Mouse (Mus musculus) neural tube, embryonic 15.5 days (tissue): ENCODE results near the gene Dnah14. TPM values are rescaled to one million over a fixed set of nuclear protein-coding genes. Genes with fewer than 3 reads are reported as not detected.

ENCODE experiments used
- ATAC-seq: fragments of 200-750 bp; cut with Nextera tagmentation; 2 replicates; pipeline ENCODE4 v1.8.0; 2017; ENCODE audit warnings: mild to moderate bottlenecking, moderate TSS enrichment, moderate library complexity; ENCODE audit not compliant: low FRiP score
- H3K27ac ChIP-seq: fragments of 300-500 bp; sonication (generic); replicated peaks from 2 replicates; pipeline ENCODE4 v1.5.1; 2015; ENCODE audit warnings: mild to moderate bottlenecking, inconsistent platforms
- H3K27me3 ChIP-seq: fragments of 300-500 bp; sonication (generic); replicated peaks from 2 replicates; pipeline ENCODE4 v1.6.1; 2015; ENCODE audit warnings: inconsistent platforms
- H3K36me3 ChIP-seq: fragments of 300-500 bp; sonication (generic); 2 replicates; pipeline ENCODE4 v1.6.1; 2015; ENCODE audit warnings: inconsistent platforms
- H3K4me1 ChIP-seq: fragments of 300-500 bp; sonication (generic); 2 replicates; pipeline ENCODE4 v1.6.1; 2015; ENCODE audit warnings: inconsistent platforms
- H3K4me2 ChIP-seq: fragments of 300-500 bp; sonication (generic); 2 replicates; pipeline ENCODE4 v1.6.1; 2015; ENCODE audit warnings: inconsistent platforms, mild to moderate bottlenecking, moderate library complexity
- H3K4me3 ChIP-seq: fragments of 300-500 bp; sonication (generic); replicated peaks from 2 replicates; pipeline ENCODE4 v1.5.1; 2015; ENCODE audit warnings: mild to moderate bottlenecking, inconsistent platforms
- H3K9ac ChIP-seq: fragments of 300-500 bp; sonication (generic); replicated peaks from 2 replicates; pipeline ENCODE4 v1.6.1; 2015; ENCODE audit warnings: mild to moderate bottlenecking, inconsistent platforms
- H3K9me3 ChIP-seq: fragments of 300-500 bp; sonication (generic); replicated peaks from 2 replicates; pipeline ENCODE4 v1.6.1; 2016; ENCODE audit warnings: inconsistent platforms
- WGBS: fragments of 180-500 bp; shearing (Covaris S2); methylation state at CpG from one replicate; pipeline ENCODE4 v1.1.7; 2015; ENCODE audit warnings: mixed read lengths; 5-methylcytosine and 5-hydroxymethylcytosine counted together
- polyA plus RNA-seq: library from polyadenylated mRNA; unstranded; fragments of >200 nt; fragmentation: Nextera tagmentation; extraction: Ambion mirVana; gene quantifications from 2 replicates; pipeline ENCODE4 v1.2.1, GENCODE M21; 2015

The Dnah14 gene
- polyA plus RNA-seq, 1 experiment from 2014 or later = 0.29 TPM

GRCm38 (mm10) chr1:181844874-181845547 lies 268.7 kb downstream of the Dnah14 start:
- no peak for ATAC-seq
- WGBS = 72% methylated on average over 15 of the region's 15 CpGs
- no peak overlapping the region for H3K9ac ChIP-seq
- no peaks in the 10 kb centered on the region for H3K9me3 ChIP-seq
- H3K4me1 ChIP-seq = peaks cover 22% of the 10 kb centered on the region
- H3K36me3 ChIP-seq = no peaks in the 10 kb centered on the region
- H3K4me3 ChIP-seq = no peak overlapping the region
- no peak overlapping the region for H3K27ac ChIP-seq
- H3K27me3 ChIP-seq = no peaks in the 10 kb centered on the region
- H3K4me2 ChIP-seq = no peak overlapping the region

- Histone ChIP-seq H3K4me1 (peaks cover 15% of the 10 kb centered on the region), H3K4me2 (no peak overlapping the region), H3K36me3 (no peaks in the 10 kb centered on the region), H3K27ac (no peak overlapping the region), H3K9ac (no peak overlapping the region), H3K4me3 (no peak overlapping the region), H3K27me3 (no peaks in the 10 kb centered on the region), H3K9me3 (no peaks in the 10 kb centered on the region)
- WGBS = 93% methylated on average over 3 of the region's 3 CpGs
- no peak for ATAC-seq
These were observed 269.4 kb downstream of the Dnah14 start for GRCm38 (mm10) chr1:181845767-181846166.

GRCm38 (mm10) chr1:181847396-181847795 lies 271.0 kb downstream of the Dnah14 start:
- Histone ChIP-seq H3K36me3 (no peaks in the 10 kb centered on the region), H3K4me3 (no peak overlapping the region), H3K9ac (no peak overlapping the region), H3K4me2 (no peak overlapping the region), H3K27ac (no peak overlapping the region), H3K9me3 (no peaks in the 10 kb centered on the region), H3K4me1 (peaks cover 11% of the 10 kb centered on the region), H3K27me3 (no peaks in the 10 kb centered on the region)
- no peak for ATAC-seq
- whole genome bisulfite sequencing = 88% methylated on average over 3 of the region's 3 CpGs

- ATAC-seq = no peak
- Histone ChIP-seq H3K36me3 (no peaks in the 10 kb centered on the region), H3K9me3 (no peaks in the 10 kb centered on the region), H3K4me1 (peaks cover 9% of the 10 kb centered on the region), H3K27ac (no peak overlapping the region), H3K4me3 (no peak overlapping the region), H3K4me2 (no peak overlapping the region), H3K27me3 (no peaks in the 10 kb centered on the region), H3K9ac (no peak overlapping the region)
- WGBS = 95% methylated on average over 1 of the region's 1 CpGs
These were observed 271.9 kb downstream of the Dnah14 start for GRCm38 (mm10) chr1:181848210-181848609.

- no peak overlapping the region for H3K9ac ChIP-seq
- 64% methylated on average over 4 of the region's 4 CpGs for WGBS
- no peak overlapping the region for H3K27ac ChIP-seq
- no peak overlapping the region for H3K4me3 ChIP-seq
- H3K9me3 ChIP-seq = no peaks in the 10 kb centered on the region
- no peak for ATAC-seq
- H3K36me3 ChIP-seq = no peaks in the 10 kb centered on the region
- H3K4me1 ChIP-seq = peaks cover 11% of the 10 kb centered on the region
- no peak overlapping the region for H3K4me2 ChIP-seq
- H3K27me3 ChIP-seq = no peaks in the 10 kb centered on the region
These were observed 274.1 kb downstream of the Dnah14 start for GRCm38 (mm10) chr1:181850441-181850840.

- H3K27ac ChIP-seq = no peak overlapping the region
- H3K27me3 ChIP-seq = no peaks in the 10 kb centered on the region
- H3K4me2 ChIP-seq = no peak overlapping the region
- H3K4me3 ChIP-seq = no peak overlapping the region
- ATAC-seq = no peak
- H3K9me3 ChIP-seq = no peaks in the 10 kb centered on the region
- 86% methylated on average over 12 of the region's 12 CpGs for WGBS
- peaks cover 11% of the 10 kb centered on the region for H3K4me1 ChIP-seq
- H3K9ac ChIP-seq = no peak overlapping the region
- no peaks in the 10 kb centered on the region for H3K36me3 ChIP-seq
These were observed 275.4 kb downstream of the Dnah14 start for GRCm38 (mm10) chr1:181851521-181852310.

GRCm38 (mm10) chr1:181852466-181852865 lies 276.1 kb downstream of the Dnah14 start:
- Histone ChIP-seq H3K27me3 (no peaks in the 10 kb centered on the region), H3K36me3 (no peaks in the 10 kb centered on the region), H3K4me2 (peak overlapping the region; percentile 50; the same call in 1 of the 2 replicates), H3K4me1 (peaks cover 11% of the 10 kb centered on the region), H3K9ac (no peak overlapping the region), H3K9me3 (no peaks in the 10 kb centered on the region; the same call in 1 of the 2 replicates), H3K27ac (no peak overlapping the region), H3K4me3 (no peak overlapping the region)
- no peak for ATAC-seq
- 44% methylated on average over 13 of the region's 13 CpGs for WGBS

- H3K36me3 ChIP-seq = no peaks in the 10 kb centered on the region
- ATAC-seq = no peak
- peak overlapping the region; percentile 50 for H3K4me2 ChIP-seq
- no peaks in the 10 kb centered on the region for H3K27me3 ChIP-seq
- H3K27ac ChIP-seq = no peak overlapping the region
- peaks cover 11% of the 10 kb centered on the region for H3K4me1 ChIP-seq
- no peak overlapping the region for H3K9ac ChIP-seq
- WGBS = 15% methylated on average over 21 of the region's 21 CpGs
- no peaks in the 10 kb centered on the region; the same call in 1 of the 2 replicates for H3K9me3 ChIP-seq
- H3K4me3 ChIP-seq = no peak overlapping the region; the same call in 1 of the 2 replicates
These were observed 276.9 kb downstream of the Dnah14 start for GRCm38 (mm10) chr1:181853081-181853736.

GRCm38 (mm10) chr1:181854829-181855228 lies 278.5 kb downstream of the Dnah14 start:
- WGBS = 90% methylated on average over 2 of the region's 2 CpGs
- Histone ChIP-seq H3K9ac (no peak overlapping the region), H3K36me3 (no peaks in the 10 kb centered on the region), H3K4me3 (no peak overlapping the region), H3K4me2 (no peak overlapping the region), H3K27me3 (no peaks in the 10 kb centered on the region), H3K4me1 (peaks cover 11% of the 10 kb centered on the region), H3K9me3 (no peaks in the 10 kb centered on the region; the same call in 1 of the 2 replicates), H3K27ac (no peak overlapping the region)
- no peak for ATAC-seq

GRCm38 (mm10) chr1:181856329-181856728 lies 280.0 kb downstream of the Dnah14 start:
- H3K4me3 ChIP-seq = no peak overlapping the region
- H3K9ac ChIP-seq = no peak overlapping the region
- peaks cover 11% of the 10 kb centered on the region for H3K4me1 ChIP-seq
- no peaks in the 10 kb centered on the region for H3K36me3 ChIP-seq
- no peak overlapping the region for H3K27ac ChIP-seq
- ATAC-seq = no peak
- WGBS = 86% methylated on average over 2 of the region's 2 CpGs
- no peaks in the 10 kb centered on the region; the same call in 1 of the 2 replicates for H3K9me3 ChIP-seq
- no peak overlapping the region for H3K4me2 ChIP-seq
- no peaks in the 10 kb centered on the region for H3K27me3 ChIP-seq

- Histone ChIP-seq H3K4me1 (no peaks in the 10 kb centered on the region), H3K9ac (no peak overlapping the region), H3K36me3 (no peaks in the 10 kb centered on the region), H3K4me3 (no peak overlapping the region), H3K27ac (no peak overlapping the region), H3K4me2 (no peak overlapping the region), H3K27me3 (no peaks in the 10 kb centered on the region), H3K9me3 (no peaks in the 10 kb centered on the region; the same call in 1 of the 2 replicates)
- 35% methylated on average over 5 of the region's 5 CpGs for WGBS
- no peak for ATAC-seq
These were observed 284.3 kb downstream of the Dnah14 start for GRCm38 (mm10) chr1:181860659-181861058.
